17 mouse cellular contexts compared by ENCODE assay signal in the genomic region with DNA sequence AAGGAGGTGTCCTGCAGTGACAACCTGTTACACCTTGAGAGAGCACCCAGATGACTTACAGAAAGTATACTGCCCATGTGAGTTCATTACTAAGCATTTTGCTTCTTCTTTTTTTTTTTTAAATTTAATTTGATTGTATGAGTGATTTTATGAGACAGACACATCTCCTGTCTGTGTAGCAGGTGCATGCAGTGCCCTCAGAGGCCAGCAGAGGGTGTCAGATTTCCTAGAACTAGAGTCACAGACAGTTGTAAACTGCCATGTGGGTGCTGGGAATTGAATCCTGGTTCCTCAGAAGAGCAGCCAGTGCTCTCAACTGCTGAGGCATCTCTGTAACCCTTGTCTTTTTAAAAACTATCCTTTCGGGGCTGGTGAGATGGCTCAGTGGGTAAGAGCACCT. TPM values are rescaled to one million over a fixed set of nuclear protein-coding genes. Genes with fewer than 3 reads are reported as not detected.
A peak's percentile ranks its signal among the peaks of the same experiment; 100 is the strongest.
DNase-seq lines count a peak whose midpoint lies in the region; ATAC-seq and TF ChIP-seq lines count a peak whose summit lies in the region.
"Had no signal": no experiment of that assay in that cellular context is flagged by ENCODE, and none has a peak within 500 bp of the region (broad histone marks: within the 10 kb centered on the region; RNA-seq: fewer than 3 reads in every experiment).

No protein-coding gene starts in this region.

- peak; percentile 59 for TF ChIP-seq CTCF in layer of hippocampus, adult 2 months (conservative IDR thresholded peaks at IDR 0.05)
- peak; percentile 19; the same call in 1 of the 2 replicates for TF ChIP-seq CTCF in brain, embryonic 14.5 days (IDR thresholded peaks at IDR 0.05; ENCODE audit: borderline replicate concordance, extremely low read depth, insufficient read depth, insufficient read length)

- no peak overlapping the region for H3K4me3 ChIP-seq in layer of hippocampus, adult 2 months
- no peak overlapping the region for H3K4me3 ChIP-seq in forebrain, embryonic 14.5 days (ENCODE audit: low read depth, low read length)
- H3K4me3 ChIP-seq: limb, embryonic 10.5 days; midbrain, embryonic 10.5 days had no signal

- no peaks in the 10 kb centered on the region for H3K27me3 ChIP-seq in forebrain, embryonic 14.5 days (replicated peaks; ENCODE audit: control insufficient read depth, insufficient read depth, low read length)

- no peak overlapping the region for H3K27ac ChIP-seq in layer of hippocampus, adult 2 months
- no peak overlapping the region for H3K27ac ChIP-seq in forebrain, embryonic 14.5 days (ENCODE audit: low read depth, low read length)
- H3K27ac ChIP-seq: hindbrain, embryonic 14.5 days; limb, embryonic 10.5 days; midbrain, embryonic 10.5 days had no signal

- H3K9ac ChIP-seq in forebrain, embryonic 14.5 days (ENCODE audit: low read length) = no peak overlapping the region
- H3K9ac ChIP-seq: hindbrain, embryonic 14.5 days had no signal

- DNase-seq in layer of hippocampus, adult 2 months (ENCODE audit: low spot score in 2 of 2) = no peak
- no peak for DNase-seq in layer of hippocampus, postnatal 36 days
- peak; percentile 27 for DNase-seq in thymus, postnatal 4 days
- DNase-seq in thymus, postnatal 0 days (ENCODE audit: low spot score) = no peak
- no peak for DNase-seq in brain, embryonic 14.5 days (ENCODE audit: low read depth)
- DNase-seq in forebrain, embryonic 14.5 days (ENCODE audit: low spot score) = no peak
- DNase-seq in spleen, postnatal 10 days (ENCODE audit: low spot score in 2 of 2) = no peak
- DNase-seq: cerebellum, adult 9-11 months; gastrocnemius, postnatal 14 days; heart, postnatal 14 days; kidney, adult 9 months; lung, postnatal 36 days; right cerebral cortex, adult 18-20 months had no signal

- peaks cover 9% of the 10 kb centered on the region; the same call in 1 of the 2 replicates for H3K9me3 ChIP-seq in forebrain, embryonic 14.5 days (replicated peaks; ENCODE audit: control insufficient read depth, low read length)
- H3K9me3 ChIP-seq: limb, embryonic 10.5 days had no signal

- H3K36me3 ChIP-seq in forebrain, embryonic 14.5 days (ENCODE audit: control insufficient read depth, insufficient read depth, low read length) = peaks cover 5% of the 10 kb centered on the region

- no peaks in the 10 kb centered on the region for H3K4me1 ChIP-seq in forebrain, embryonic 14.5 days (ENCODE audit: control insufficient read depth, insufficient read depth, low read length)

- H3K4me2 ChIP-seq in forebrain, embryonic 14.5 days (ENCODE audit: low read length) = no peak overlapping the region
- H3K4me2 ChIP-seq: hindbrain, embryonic 14.5 days had no signal

- WGBS in forebrain, embryonic 14.5 days = 93% methylated on average over 1 of the region's 1 CpGs

- no peak for ATAC-seq in forebrain, embryonic 14.5 days
- ATAC-seq: CD4-positive, CD25-positive, alpha-beta regulatory T cell, adult 4 months had no signal

- no peak for TF ChIP-seq POLR2A in brain, embryonic 14.5 days (IDR thresholded peaks at IDR 0.05; ENCODE audit: borderline replicate concordance, extremely low read depth, insufficient read depth, insufficient read length, poor library complexity, severe bottlenecking)

RNA-seq across cellular contexts. Expression of a gene that starts 35.5 kb away (rescaled TPM):
- total RNA-seq in layer of hippocampus, adult 2 months (2021) = 10 to 100 TPM; 64.7 to 67.6 TPM
- 10 to 100 TPM; 59.1 to 63.3 TPM for total RNA-seq in layer of hippocampus, postnatal 36 days (2021)
- 19.6 and 23.7 TPM in 2 replicates for polyA plus RNA-seq in thymus, postnatal 0 days (2015; fragmentation: Nextera tagmentation; extraction: Ambion mirVana)
- 37.4 and 77.8 TPM in 2 replicates for polyA plus RNA-seq in brain, embryonic 14.5 days (2012; rRNA removed)
- 54.6 and 69.5 TPM in 2 replicates for polyA plus RNA-seq in forebrain, embryonic 14.5 days (2014; fragmentation: Nextera tagmentation; extraction: Ambion mirVana)
